Mouse (Mus musculus) neural tube, embryonic 15.5 days (tissue): Measurements from ENCODE around the gene Nptxr. TPM values are rescaled to one million over a fixed set of nuclear protein-coding genes. Genes with fewer than 3 reads are reported as not detected.
A peak's percentile ranks its signal among the peaks of the same experiment; 100 is the strongest.

Experiments
- ATAC-seq: fragments of 200-750 bp; cut with Nextera tagmentation; 2 replicates; pipeline ENCODE4 v1.8.0; 2017; ENCODE audit warnings: mild to moderate bottlenecking, moderate TSS enrichment, moderate library complexity; ENCODE audit not compliant: low FRiP score
- H3K27ac ChIP-seq: fragments of 300-500 bp; sonication (generic); replicated peaks from 2 replicates; pipeline ENCODE4 v1.5.1; 2015; ENCODE audit warnings: mild to moderate bottlenecking, inconsistent platforms
- H3K27me3 ChIP-seq: fragments of 300-500 bp; sonication (generic); replicated peaks from 2 replicates; pipeline ENCODE4 v1.6.1; 2015; ENCODE audit warnings: inconsistent platforms
- H3K36me3 ChIP-seq: fragments of 300-500 bp; sonication (generic); 2 replicates; pipeline ENCODE4 v1.6.1; 2015; ENCODE audit warnings: inconsistent platforms
- H3K4me1 ChIP-seq: fragments of 300-500 bp; sonication (generic); 2 replicates; pipeline ENCODE4 v1.6.1; 2015; ENCODE audit warnings: inconsistent platforms
- H3K4me2 ChIP-seq: fragments of 300-500 bp; sonication (generic); 2 replicates; pipeline ENCODE4 v1.6.1; 2015; ENCODE audit warnings: inconsistent platforms, mild to moderate bottlenecking, moderate library complexity
- H3K4me3 ChIP-seq: fragments of 300-500 bp; sonication (generic); replicated peaks from 2 replicates; pipeline ENCODE4 v1.5.1; 2015; ENCODE audit warnings: mild to moderate bottlenecking, inconsistent platforms
- H3K9ac ChIP-seq: fragments of 300-500 bp; sonication (generic); replicated peaks from 2 replicates; pipeline ENCODE4 v1.6.1; 2015; ENCODE audit warnings: mild to moderate bottlenecking, inconsistent platforms
- H3K9me3 ChIP-seq: fragments of 300-500 bp; sonication (generic); replicated peaks from 2 replicates; pipeline ENCODE4 v1.6.1; 2016; ENCODE audit warnings: inconsistent platforms
- WGBS: fragments of 180-500 bp; shearing (Covaris S2); methylation state at CpG from one replicate; pipeline ENCODE4 v1.1.7; 2015; ENCODE audit warnings: mixed read lengths; 5-methylcytosine and 5-hydroxymethylcytosine counted together
- polyA plus RNA-seq: library from polyadenylated mRNA; unstranded; fragments of >200 nt; fragmentation: Nextera tagmentation; extraction: Ambion mirVana; gene quantifications from 2 replicates; pipeline ENCODE4 v1.2.1, GENCODE M21; 2015

Nptxr gene
- polyA plus RNA-seq, 1 experiment from 2014 or later = 49.0 TPM

GRCm38 (mm10) chr15:79763001-79763400 lies 41.6 kb downstream of the Nptxr start:
- H3K9ac ChIP-seq = no peak overlapping the region
- peaks cover 25% of the 10 kb centered on the region for H3K36me3 ChIP-seq
- no peak overlapping the region for H3K4me2 ChIP-seq
- no peaks in the 10 kb centered on the region for H3K9me3 ChIP-seq
- H3K4me3 ChIP-seq = no peak overlapping the region
- H3K4me1 ChIP-seq = peaks cover 27% of the 10 kb centered on the region
- no peaks in the 10 kb centered on the region for H3K27me3 ChIP-seq
- H3K27ac ChIP-seq = no peak overlapping the region
- 92% methylated on average over 9 of the region's 9 CpGs for WGBS
- no peak for ATAC-seq

- no peak for ATAC-seq
- Histone ChIP-seq H3K27me3 (no peaks in the 10 kb centered on the region), H3K4me1 (peaks cover 7% of the 10 kb centered on the region; the same call in 1 of the 2 replicates), H3K9ac (no peak overlapping the region), H3K4me2 (no peak overlapping the region), H3K4me3 (no peak overlapping the region), H3K36me3 (peaks cover 25% of the 10 kb centered on the region), H3K27ac (no peak overlapping the region), H3K9me3 (no peaks in the 10 kb centered on the region)
- 88% methylated on average over 6 of the region's 6 CpGs for WGBS
Measured at GRCm38 (mm10) chr15:79760956-79761355, 43.6 kb downstream of the Nptxr start.

DNA sequence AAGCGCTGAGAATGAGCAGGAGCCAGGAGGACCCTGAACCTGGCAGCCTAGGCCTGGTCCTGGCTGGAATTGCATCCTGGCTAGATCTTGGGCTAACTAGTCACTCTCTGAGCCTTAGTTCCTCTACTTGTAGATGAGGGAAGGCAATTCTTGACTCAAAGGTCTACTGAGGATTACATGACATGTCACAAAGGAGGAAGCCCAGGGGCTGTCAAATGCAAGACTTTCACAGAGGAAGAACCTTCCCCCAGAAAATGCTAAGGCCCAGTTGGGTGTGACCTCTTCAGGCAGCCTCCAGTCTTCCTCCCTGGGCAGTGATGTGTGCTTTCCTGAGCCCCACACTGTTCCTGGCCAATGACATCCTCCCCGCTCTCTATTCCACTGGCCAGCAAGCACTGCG lies 47.4 kb downstream of the Nptxr start:
- WGBS = 87% methylated on average over 3 of the region's 3 CpGs
- Histone ChIP-seq H3K9me3 (no peaks in the 10 kb centered on the region), H3K36me3 (peaks cover 9% of the 10 kb centered on the region; the same call in 1 of the 2 replicates), H3K27ac (no peak overlapping the region), H3K9ac (no peak overlapping the region), H3K4me2 (no peak overlapping the region), H3K4me1 (peaks cover 4% of the 10 kb centered on the region; the same call in 1 of the 2 replicates), H3K4me3 (no peak overlapping the region), H3K27me3 (no peaks in the 10 kb centered on the region)
- ATAC-seq = no peak

GRCm38 (mm10) chr15:79755977-79756625 lies 48.5 kb downstream of the Nptxr start:
- WGBS = 80% methylated on average over 8 of the region's 8 CpGs
- Histone ChIP-seq H3K9ac (no peak overlapping the region), H3K4me1 (peaks cover 4% of the 10 kb centered on the region; the same call in 1 of the 2 replicates), H3K36me3 (peaks cover 2% of the 10 kb centered on the region; the same call in 1 of the 2 replicates), H3K4me2 (no peak overlapping the region), H3K9me3 (no peaks in the 10 kb centered on the region), H3K27me3 (no peaks in the 10 kb centered on the region), H3K4me3 (no peak overlapping the region), H3K27ac (no peak overlapping the region)
- ATAC-seq = no peak

- no peaks in the 10 kb centered on the region for H3K9me3 ChIP-seq
- WGBS = 82% methylated on average over 4 of the region's 4 CpGs
- no peak overlapping the region for H3K9ac ChIP-seq
- no peak overlapping the region for H3K4me2 ChIP-seq
- H3K27ac ChIP-seq = no peak overlapping the region
- no peak for ATAC-seq
- H3K4me1 ChIP-seq = peaks cover 4% of the 10 kb centered on the region; the same call in 1 of the 2 replicates
- H3K4me3 ChIP-seq = no peak overlapping the region
- no peaks in the 10 kb centered on the region for H3K27me3 ChIP-seq
- H3K36me3 ChIP-seq = 0 out of 2 replicates have a peak, but pooled peaks cover 2% of the 10 kb centered on the region
Measured at GRCm38 (mm10) chr15:79755176-79755575, 49.4 kb downstream of the Nptxr start.

GRCm38 (mm10) chr15:79753873-79754272 lies 50.7 kb downstream of the Nptxr start:
- H3K36me3 ChIP-seq = 0 out of 2 replicates have a peak, but pooled peaks cover 2% of the 10 kb centered on the region
- no peak overlapping the region for H3K9ac ChIP-seq
- 61% methylated on average over 4 of the region's 4 CpGs for WGBS
- H3K27ac ChIP-seq = no peak overlapping the region
- H3K4me1 ChIP-seq = peaks cover 4% of the 10 kb centered on the region; the same call in 1 of the 2 replicates
- no peak for ATAC-seq
- no peak overlapping the region for H3K4me2 ChIP-seq
- H3K4me3 ChIP-seq = no peak overlapping the region
- H3K9me3 ChIP-seq = no peaks in the 10 kb centered on the region
- no peaks in the 10 kb centered on the region for H3K27me3 ChIP-seq

DNA sequence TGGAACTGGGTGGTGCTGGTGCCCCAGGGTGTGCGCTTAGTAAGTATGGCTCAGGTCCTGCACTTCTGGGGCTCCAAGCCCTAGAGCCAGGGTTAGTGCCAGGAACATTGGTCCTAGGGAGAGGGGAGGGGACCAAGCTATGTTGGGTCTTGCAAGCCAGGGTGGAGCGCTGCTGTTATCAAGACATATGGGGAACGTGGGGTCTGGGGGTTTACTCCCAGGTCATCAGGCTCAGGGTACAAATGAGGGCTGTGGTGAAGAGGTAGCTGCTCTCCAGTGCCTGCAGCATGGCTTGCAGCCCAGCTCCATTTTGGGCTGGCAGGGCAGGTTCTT lies 51.2 kb downstream of the Nptxr start:
- no peak overlapping the region for H3K9ac ChIP-seq
- H3K36me3 ChIP-seq = 0 out of 2 replicates have a peak, but pooled peaks cover 2% of the 10 kb centered on the region
- H3K4me2 ChIP-seq = no peak overlapping the region
- no peaks in the 10 kb centered on the region for H3K27me3 ChIP-seq
- ATAC-seq = no peak
- H3K27ac ChIP-seq = no peak overlapping the region
- H3K4me3 ChIP-seq = no peak overlapping the region
- H3K9me3 ChIP-seq = no peaks in the 10 kb centered on the region
- peaks cover 4% of the 10 kb centered on the region; the same call in 1 of the 2 replicates for H3K4me1 ChIP-seq
- 96% methylated on average over 3 of the region's 3 CpGs for WGBS

GRCm38 (mm10) chr15:79752742-79753419 lies 51.7 kb downstream of the Nptxr start:
- no peak overlapping the region for H3K4me2 ChIP-seq
- H3K4me1 ChIP-seq = peaks cover 4% of the 10 kb centered on the region; the same call in 1 of the 2 replicates
- 22% methylated on average over 11 of the region's 11 CpGs for WGBS
- no peak overlapping the region for H3K27ac ChIP-seq
- no peak overlapping the region for H3K9ac ChIP-seq
- no peaks in the 10 kb centered on the region for H3K9me3 ChIP-seq
- no peak overlapping the region for H3K4me3 ChIP-seq
- H3K36me3 ChIP-seq = no peaks in the 10 kb centered on the region
- peak; percentile 40 for ATAC-seq
- no peaks in the 10 kb centered on the region for H3K27me3 ChIP-seq

- no peaks in the 10 kb centered on the region for H3K27me3 ChIP-seq
- no peak overlapping the region for H3K9ac ChIP-seq
- H3K9me3 ChIP-seq = no peaks in the 10 kb centered on the region
- 81% methylated on average over 17 of the region's 17 CpGs for WGBS
- no peak overlapping the region for H3K27ac ChIP-seq
- no peaks in the 10 kb centered on the region for H3K36me3 ChIP-seq
- ATAC-seq = no peak
- H3K4me3 ChIP-seq = no peak overlapping the region
- no peak overlapping the region for H3K4me2 ChIP-seq
- H3K4me1 ChIP-seq = peaks cover 4% of the 10 kb centered on the region; the same call in 1 of the 2 replicates
Measured at GRCm38 (mm10) chr15:79751772-79752171, 52.8 kb downstream of the Nptxr start.

GRCm38 (mm10) chr15:79750266-79750665 lies 54.3 kb downstream of the Nptxr start:
- no peaks in the 10 kb centered on the region for H3K36me3 ChIP-seq
- no peak for ATAC-seq
- no peaks in the 10 kb centered on the region for H3K27me3 ChIP-seq
- H3K9me3 ChIP-seq = no peaks in the 10 kb centered on the region
- 90% methylated on average over 8 of the region's 8 CpGs for WGBS
- no peak overlapping the region for H3K27ac ChIP-seq
- no peak overlapping the region for H3K4me3 ChIP-seq
- no peak overlapping the region for H3K9ac ChIP-seq
- peaks cover 4% of the 10 kb centered on the region; the same call in 1 of the 2 replicates for H3K4me1 ChIP-seq
- no peak overlapping the region for H3K4me2 ChIP-seq

DNA sequence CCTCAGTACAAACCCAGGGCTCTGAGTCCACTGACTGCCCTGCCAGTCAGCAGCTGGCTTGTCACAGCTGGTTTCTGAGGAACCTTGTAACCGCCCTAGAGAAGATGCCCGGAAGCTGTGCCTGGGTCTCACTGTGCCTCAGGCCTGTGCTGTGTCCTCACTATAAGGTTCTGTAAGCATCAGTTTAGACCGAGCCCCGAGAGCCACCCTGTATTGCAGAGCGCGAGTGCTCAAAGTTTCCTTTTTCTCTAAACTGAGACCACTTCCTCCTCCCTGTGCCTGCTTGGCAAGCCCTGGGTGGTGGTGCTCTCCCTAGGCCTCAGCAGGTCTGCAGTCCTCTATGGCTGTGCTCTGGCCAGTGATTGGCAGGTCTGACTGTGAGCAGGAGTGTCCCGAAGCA lies 55.4 kb downstream of the Nptxr start:
- H3K4me2 ChIP-seq = no peak overlapping the region
- H3K9me3 ChIP-seq = no peaks in the 10 kb centered on the region
- no peak for ATAC-seq
- H3K9ac ChIP-seq = no peak overlapping the region
- H3K36me3 ChIP-seq = no peaks in the 10 kb centered on the region
- no peak overlapping the region for H3K27ac ChIP-seq
- H3K4me1 ChIP-seq = peaks cover 4% of the 10 kb centered on the region; the same call in 1 of the 2 replicates
- no peak overlapping the region for H3K4me3 ChIP-seq
- no peaks in the 10 kb centered on the region for H3K27me3 ChIP-seq
- WGBS = 91% methylated on average over 7 of the region's 7 CpGs

DNA sequence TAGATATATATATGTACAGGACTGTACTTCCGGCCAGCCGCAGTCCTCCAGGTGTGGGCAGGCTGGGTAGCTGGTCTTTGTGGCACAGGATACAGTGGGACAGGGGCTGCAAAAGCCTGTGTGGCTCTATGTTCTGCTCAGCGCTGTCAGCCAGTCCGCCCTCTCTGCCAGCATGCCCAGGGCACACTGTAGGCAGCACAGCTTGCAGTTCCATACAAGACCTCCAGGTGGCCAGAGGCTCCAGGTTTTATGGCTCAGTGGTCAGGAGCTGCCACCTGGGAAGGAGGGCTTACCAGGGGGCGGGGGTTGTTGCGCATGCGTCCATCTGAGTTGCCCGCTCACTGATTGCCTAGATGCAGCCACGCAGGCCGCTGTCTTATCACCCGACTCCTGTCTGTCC lies 56.6 kb downstream of the Nptxr start:
- H3K4me3 ChIP-seq = no peak overlapping the region
- no peaks in the 10 kb centered on the region for H3K36me3 ChIP-seq
- no peaks in the 10 kb centered on the region for H3K27me3 ChIP-seq
- ATAC-seq = no peak
- no peak overlapping the region for H3K9ac ChIP-seq
- no peak overlapping the region for H3K27ac ChIP-seq
- 60% methylated on average over 11 of the region's 11 CpGs for WGBS
- H3K9me3 ChIP-seq = no peaks in the 10 kb centered on the region
- no peak overlapping the region for H3K4me2 ChIP-seq
- peaks cover 3% of the 10 kb centered on the region for H3K4me1 ChIP-seq
